Mouse (Mus musculus): ENCODE results near the gene Syna. TPM values are rescaled to one million over a fixed set of nuclear protein-coding genes. Genes with fewer than 3 reads are reported as not detected.

Syna gene
- polyA plus RNA-seq, 1 experiment from 2014 or later, result not detected

GRCm38 (mm10) chr5:134530830-134531229 lies 29.1 kb downstream of the Syna start:
- Histone ChIP-seq H3K36me3 (ENCODE audit: inconsistent target) (peaks cover 5% of the 10 kb centered on the region; the same call in 1 of the 2 replicates), H3K27ac (no peak overlapping the region), H3K79me2 (ENCODE audit: inconsistent target) (peaks cover 18% of the 10 kb centered on the region; the same call in 1 of the 2 replicates), H3K4me3 (ENCODE audit: inconsistent target) (no peak overlapping the region)
- WGBS (ENCODE audit: missing documents), result 99% methylated on average over 7 of the region's 7 CpGs

GRCm38 (mm10) chr5:134528488-134528887 lies 31.5 kb downstream of the Syna start:
- Histone ChIP-seq H3K36me3 (ENCODE audit: inconsistent target) (no peaks in the 10 kb centered on the region), H3K27ac (no peak overlapping the region), H3K79me2 (ENCODE audit: inconsistent target) (peaks cover 18% of the 10 kb centered on the region; the same call in 1 of the 2 replicates), H3K4me3 (ENCODE audit: inconsistent target) (no peak overlapping the region)
- 98% methylated on average over 9 of the region's 9 CpGs for WGBS (ENCODE audit: missing documents)

DNA sequence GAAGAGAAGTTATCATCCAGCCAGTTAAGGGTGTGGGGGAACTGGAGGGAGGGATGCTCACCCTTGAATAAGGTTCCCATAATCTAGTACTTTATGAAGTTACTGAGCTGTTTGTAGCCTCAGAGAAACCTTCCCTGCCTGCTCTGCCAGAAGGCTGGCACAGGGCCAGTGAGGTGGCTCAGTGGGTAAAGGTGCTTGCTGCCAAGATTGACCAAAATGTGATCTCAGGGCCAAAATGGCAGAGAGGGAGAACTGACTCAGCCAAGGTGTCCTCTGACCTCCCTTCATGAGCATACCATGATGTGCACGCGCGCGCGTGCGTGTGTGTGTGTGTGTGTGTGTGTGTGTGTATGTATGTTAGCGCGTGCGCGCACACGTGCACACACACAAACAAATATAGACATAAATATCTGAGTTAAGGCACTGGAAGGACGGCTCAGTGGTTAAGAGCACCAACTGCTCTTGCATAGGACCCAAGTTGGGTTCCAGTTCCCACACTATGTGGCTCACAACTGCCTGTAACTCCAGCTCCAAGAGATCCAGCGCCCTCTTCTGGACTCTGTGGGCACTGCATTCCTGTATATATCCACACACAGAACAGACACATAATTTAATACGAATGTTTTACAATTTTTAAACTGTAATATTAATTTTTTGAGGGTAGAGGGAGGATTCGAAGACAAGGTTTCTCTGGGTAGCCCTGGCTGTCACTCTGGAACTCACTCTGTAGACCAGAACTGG lies 33.8 kb downstream of the Syna start:
- Histone ChIP-seq H3K4me3 (ENCODE audit: inconsistent target) (no peak overlapping the region), H3K27ac (no peak overlapping the region), H3K36me3 (ENCODE audit: inconsistent target) (no peaks in the 10 kb centered on the region), H3K79me2 (ENCODE audit: inconsistent target) (peaks cover 14% of the 10 kb centered on the region; the same call in 1 of the 2 replicates)
- 95% methylated on average over 9 of the region's 15 CpGs for WGBS (ENCODE audit: missing documents)

GRCm38 (mm10) chr5:134523728-134524127 lies 36.2 kb downstream of the Syna start:
- no peak overlapping the region for H3K27ac ChIP-seq
- peaks cover 8% of the 10 kb centered on the region; the same call in 1 of the 2 replicates for H3K79me2 ChIP-seq (ENCODE audit: inconsistent target)
- WGBS (ENCODE audit: missing documents), result 98% methylated on average over 5 of the region's 5 CpGs

DNA sequence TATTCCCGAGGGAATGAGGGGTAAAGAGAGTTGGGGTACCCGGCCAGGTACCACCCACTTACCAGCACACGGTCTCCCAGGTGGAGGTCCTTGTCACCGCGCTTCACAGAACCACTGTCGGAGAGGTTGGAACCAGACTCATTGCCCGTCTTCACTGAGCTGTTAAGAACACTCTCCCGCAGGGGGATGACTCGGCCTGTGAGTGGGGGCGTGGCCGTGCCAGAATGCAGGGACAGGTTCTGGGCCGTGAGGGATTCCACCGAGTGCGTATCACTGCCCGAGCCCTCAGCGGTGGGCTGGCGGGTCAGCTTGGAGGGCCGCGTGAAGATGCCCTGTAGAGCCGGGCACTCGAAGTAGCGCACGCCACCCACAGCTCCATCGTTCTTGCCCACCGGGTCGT lies 37.4 kb downstream of the Syna start:
- Histone ChIP-seq H3K27ac (peak overlapping the region; percentile 75), H3K36me3 (ENCODE audit: inconsistent target) (peaks cover 5% of the 10 kb centered on the region), H3K79me2 (ENCODE audit: inconsistent target) (peaks cover 10% of the 10 kb centered on the region; the same call in 1 of the 2 replicates), H3K4me3 (ENCODE audit: inconsistent target) (no peak overlapping the region)
- 95% methylated on average over 22 of the region's 26 CpGs for WGBS (ENCODE audit: missing documents)

More at GRCm38 (mm10) chr5:134523728-134524127, 36.2 kb downstream of the Syna start:
- Histone ChIP-seq H3K36me3 (ENCODE audit: inconsistent target) (no peaks in the 10 kb centered on the region), H3K4me3 (ENCODE audit: inconsistent target) (no peak overlapping the region)

DNA sequence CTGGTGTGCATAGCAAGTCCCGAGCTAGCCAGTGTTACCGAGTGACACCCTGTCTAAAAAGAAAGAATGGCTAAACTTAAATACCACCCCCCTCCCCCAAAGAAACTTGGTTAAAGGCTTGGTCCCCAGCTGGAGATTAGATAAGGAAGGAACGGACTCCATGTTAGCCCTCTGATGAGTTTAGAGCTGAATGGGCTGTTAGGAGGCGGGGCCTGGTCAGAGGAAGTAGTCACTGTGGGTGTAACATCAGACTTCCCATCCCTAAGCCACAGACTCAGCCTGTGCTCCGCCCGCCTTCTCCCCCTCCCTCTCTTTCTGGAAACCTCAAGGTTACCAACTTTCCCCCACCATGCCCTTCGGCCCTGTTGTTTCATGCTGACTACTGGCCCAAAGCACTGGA lies 38.2 kb downstream of the Syna start:
- Histone ChIP-seq H3K27ac (peak overlapping the region; percentile 75), H3K79me2 (ENCODE audit: inconsistent target) (peaks cover 10% of the 10 kb centered on the region; the same call in 1 of the 2 replicates), H3K4me3 (ENCODE audit: inconsistent target) (no peak overlapping the region), H3K36me3 (ENCODE audit: inconsistent target) (peaks cover 12% of the 10 kb centered on the region)
- WGBS (ENCODE audit: missing documents), result 32% methylated on average over 4 of the region's 7 CpGs

DNA sequence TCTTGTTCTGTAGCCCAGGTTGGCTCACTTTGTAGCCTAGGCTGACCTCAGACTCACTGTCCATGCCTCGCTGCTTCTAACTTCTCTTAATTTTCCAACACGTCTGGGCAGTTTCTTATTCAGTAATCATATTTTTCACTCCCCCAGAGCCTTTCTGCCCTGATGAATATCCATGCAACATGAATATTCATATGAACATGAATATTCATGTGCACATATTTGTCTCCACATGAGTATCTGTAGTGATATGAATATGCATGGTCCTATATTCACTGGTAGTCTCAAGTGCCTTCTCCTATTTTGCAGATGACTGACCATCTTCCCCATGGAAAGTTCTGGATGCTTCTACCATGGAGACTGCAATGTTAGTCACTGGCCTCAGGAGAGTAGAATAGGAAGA lies 38.8 kb downstream of the Syna start:
- Histone ChIP-seq H3K79me2 (ENCODE audit: inconsistent target) (peaks cover 10% of the 10 kb centered on the region; the same call in 1 of the 2 replicates), H3K36me3 (ENCODE audit: inconsistent target) (peaks cover 19% of the 10 kb centered on the region), H3K27ac (peak overlapping the region; percentile 75), H3K4me3 (ENCODE audit: inconsistent target) (no peak overlapping the region)
- whole genome bisulfite sequencing (ENCODE audit: missing documents), result 100% methylated on average over 2 of the region's 2 CpGs

DNA sequence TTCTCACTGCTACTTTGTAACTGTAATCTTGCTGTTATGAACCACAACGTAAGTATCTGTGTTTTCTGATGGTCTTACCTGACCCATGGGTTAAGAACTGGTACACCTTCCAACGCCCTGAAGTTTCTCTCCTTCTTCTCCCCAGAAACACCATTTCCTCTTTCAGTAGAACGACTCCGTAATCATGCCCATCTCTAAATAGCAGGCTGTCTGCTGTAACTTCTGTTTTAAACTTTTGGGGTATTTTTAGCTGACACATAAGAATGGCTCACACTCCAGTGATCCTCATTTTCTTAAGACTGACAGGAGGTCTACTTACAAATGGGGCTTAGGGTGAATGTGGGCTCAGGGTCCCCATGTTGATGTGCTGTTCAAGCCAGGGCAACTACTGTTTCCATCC lies 39.9 kb downstream of the Syna start:
- Histone ChIP-seq H3K36me3 (ENCODE audit: inconsistent target) (peaks cover 29% of the 10 kb centered on the region), H3K79me2 (ENCODE audit: inconsistent target) (peaks cover 10% of the 10 kb centered on the region; the same call in 1 of the 2 replicates), H3K27ac (peak overlapping the region; percentile 75), H3K4me3 (ENCODE audit: inconsistent target) (no peak overlapping the region)
- 10% methylated on average over 4 of the region's 4 CpGs for WGBS (ENCODE audit: missing documents)

DNA sequence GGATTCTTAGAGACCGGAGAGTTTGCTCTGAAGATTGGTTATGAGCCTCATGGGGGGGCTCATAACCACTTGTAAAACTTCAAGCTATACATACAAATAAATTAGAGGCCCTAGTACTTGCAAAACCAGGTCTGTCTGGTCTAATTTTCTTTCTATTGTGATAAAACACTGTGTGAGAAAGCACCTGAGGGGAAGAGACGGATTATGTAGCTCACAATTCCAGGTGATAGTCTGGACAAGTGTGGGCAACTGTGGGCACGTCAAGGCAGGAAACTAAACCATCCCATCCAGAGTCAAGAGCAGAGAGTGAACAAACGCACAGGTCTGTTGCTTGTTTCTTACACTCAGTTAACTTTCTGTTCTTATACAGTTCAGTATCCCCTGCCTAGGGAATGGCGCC lies 40.5 kb downstream of the Syna start:
- peaks cover 10% of the 10 kb centered on the region; the same call in 1 of the 2 replicates for H3K79me2 ChIP-seq (ENCODE audit: inconsistent target)
- H3K4me3 ChIP-seq (ENCODE audit: inconsistent target), result no peak overlapping the region
- H3K27ac ChIP-seq, result peak overlapping the region; percentile 75
- peaks cover 33% of the 10 kb centered on the region for H3K36me3 ChIP-seq (ENCODE audit: inconsistent target)
- WGBS (ENCODE audit: missing documents), result 95% methylated on average over 5 of the region's 5 CpGs

- H3K79me2 ChIP-seq (ENCODE audit: inconsistent target), result no peaks in the 10 kb centered on the region
- peaks cover 37% of the 10 kb centered on the region for H3K36me3 ChIP-seq (ENCODE audit: inconsistent target)
- WGBS (ENCODE audit: missing documents), result 93% methylated on average over 5 of the region's 5 CpGs
- no peak overlapping the region for H3K27ac ChIP-seq
- H3K4me3 ChIP-seq (ENCODE audit: inconsistent target), result no peak overlapping the region
Measured at GRCm38 (mm10) chr5:134512086-134512485, 47.9 kb downstream of the Syna start.

DNA sequence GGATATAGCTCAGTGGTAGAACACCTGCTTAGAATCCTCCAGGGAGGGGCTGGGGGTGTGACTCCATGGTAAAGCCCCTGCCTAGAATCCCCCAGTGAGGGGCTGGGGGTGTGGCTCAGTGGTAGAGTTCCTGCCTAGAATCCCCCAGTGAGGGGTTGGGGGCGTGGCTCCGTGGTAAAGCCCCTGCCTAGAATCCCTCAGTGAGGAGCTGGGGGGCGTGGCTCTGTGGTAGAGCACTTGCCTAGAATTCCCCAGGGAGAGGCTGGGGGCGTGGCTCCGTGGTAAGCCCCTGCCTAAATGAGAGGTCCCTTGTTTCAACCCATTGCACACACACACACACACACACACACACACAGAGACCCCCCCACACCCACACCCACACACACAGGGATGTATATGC lies 49.7 kb downstream of the Syna start:
- WGBS (ENCODE audit: missing documents), result 90% methylated on average over 5 of the region's 5 CpGs

DNA sequence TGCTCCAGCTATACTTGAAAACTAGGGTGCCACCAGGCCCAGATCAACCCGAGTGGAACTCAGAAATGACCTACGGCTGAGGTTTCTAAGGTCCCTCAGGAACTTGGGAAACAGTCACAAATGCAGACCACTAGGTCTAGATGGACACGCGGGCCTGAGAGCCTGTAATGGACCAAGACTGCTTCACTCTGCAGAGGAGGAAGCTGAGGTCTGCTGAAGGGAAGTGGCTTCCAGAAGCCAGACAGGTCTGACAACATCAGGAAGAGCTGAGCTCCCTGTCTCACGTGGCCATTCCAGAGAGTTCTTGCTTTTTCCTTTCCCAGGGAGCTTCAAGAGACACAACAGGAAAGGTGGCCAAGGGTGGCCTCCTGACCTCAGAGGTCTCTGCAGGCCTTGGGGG lies 51.0 kb downstream of the Syna start:
- WGBS (ENCODE audit: missing documents), result 27% methylated on average over 5 of the region's 5 CpGs
- Histone ChIP-seq H3K4me3 (ENCODE audit: inconsistent target) (no peak overlapping the region), H3K79me2 (ENCODE audit: inconsistent target) (no peaks in the 10 kb centered on the region), H3K27ac (0 out of 2 replicates have a peak overlapping the region, but pooled peaks have one; percentile 15), H3K36me3 (ENCODE audit: inconsistent target) (peaks cover 11% of the 10 kb centered on the region; the same call in 1 of the 2 replicates)

More for the DNA sequence above, 49.7 kb downstream of the Syna start:
- Histone ChIP-seq H3K36me3 (ENCODE audit: inconsistent target) (peaks cover 19% of the 10 kb centered on the region; the same call in 1 of the 2 replicates), H3K79me2 (ENCODE audit: inconsistent target) (no peaks in the 10 kb centered on the region), H3K4me3 (ENCODE audit: inconsistent target) (no peak overlapping the region), H3K27ac (no peak overlapping the region)
